ENCODE assay signal across 9 mouse cellular contexts in the genomic region with DNA sequence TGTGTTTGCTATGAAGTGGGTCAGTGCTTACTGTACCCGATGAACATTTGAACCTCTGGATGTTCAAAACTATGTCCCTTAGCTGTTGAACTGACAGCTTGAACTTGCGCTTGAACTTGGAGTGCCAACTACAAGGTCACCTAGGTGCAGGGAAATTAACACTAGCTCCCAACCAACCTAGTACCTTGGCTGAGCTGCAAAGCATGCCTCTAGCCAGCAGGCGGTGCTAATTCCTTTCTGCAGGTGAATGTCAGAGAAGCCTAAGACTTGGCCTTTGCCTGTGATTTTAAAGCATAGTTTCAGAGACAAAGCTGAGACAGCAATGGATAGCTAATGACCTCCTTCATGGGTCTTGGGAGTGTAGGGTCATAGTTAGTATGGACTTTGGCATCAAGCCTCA. TPM values are rescaled to one million over a fixed set of nuclear protein-coding genes. Genes with fewer than 3 reads are reported as not detected.
DNase-seq lines count a peak whose midpoint lies in the region; ATAC-seq lines count a peak whose summit lies in the region.
"Had no signal": no experiment of that assay in that cellular context is flagged by ENCODE, and none has a peak within 500 bp of the region (broad histone marks: within the 10 kb centered on the region; RNA-seq: fewer than 3 reads in every experiment).

No protein-coding gene starts in this region.

- H3K4me3 ChIP-seq in forebrain, embryonic 10.5 days, result no peak overlapping the region
- H3K4me3 ChIP-seq in forebrain, embryonic 12.5 days (replicated peaks), result no peak overlapping the region
- H3K4me3 ChIP-seq in embryonic facial prominence, embryonic 10.5 days, result no peak overlapping the region
- no peak overlapping the region for H3K4me3 ChIP-seq in midbrain, embryonic 14.5 days (replicated peaks; ENCODE audit: low read depth, low read length)
- H3K4me3 ChIP-seq in stomach, embryonic 16.5 days (replicated peaks; ENCODE audit: low read length), result no peak overlapping the region

- no peak overlapping the region for H3K27ac ChIP-seq in forebrain, embryonic 10.5 days
- no peak overlapping the region for H3K27ac ChIP-seq in forebrain, embryonic 12.5 days
- H3K27ac ChIP-seq in embryonic facial prominence, embryonic 10.5 days (replicated peaks), result no peak overlapping the region
- no peak overlapping the region for H3K27ac ChIP-seq in midbrain, embryonic 14.5 days (replicated peaks; ENCODE audit: low read depth, low read length)
- peak overlapping the region; percentile 91; the same call in 1 of the 2 replicates for H3K27ac ChIP-seq in stomach, embryonic 16.5 days (ENCODE audit: low read length)
- H3K27ac ChIP-seq: macrophage had no signal

- H3K4me2 ChIP-seq in forebrain, embryonic 12.5 days, result no peak overlapping the region
- no peak overlapping the region for H3K4me2 ChIP-seq in midbrain, embryonic 14.5 days (ENCODE audit: low read length)
- H3K4me2 ChIP-seq in stomach, embryonic 16.5 days (ENCODE audit: low read depth, low read length), result no peak overlapping the region

- DNase-seq in forebrain, embryonic 10.5 days (ENCODE audit: extremely low spot score, low spot score), result peak; percentile 50
- DNase-seq in R1 (ENCODE audit: low read depth, low spot score), result peak; percentile 57
- peak; percentile 44 for DNase-seq in embryonic facial prominence, embryonic 10.5 days (ENCODE audit: low spot score)
- peak; percentile 79 for DNase-seq in heart, postnatal 4 days
- DNase-seq in left cerebral cortex, postnatal 10 days (ENCODE audit: extremely low spot score in 1 of 2, low spot score in 2 of 2), result peak; percentile 46 to 57
- DNase-seq in midbrain, embryonic 14.5 days, result peak; percentile 77

- H3K36me3 ChIP-seq in forebrain, embryonic 10.5 days (replicated peaks), result peaks cover 63% of the 10 kb centered on the region
- H3K36me3 ChIP-seq in forebrain, embryonic 12.5 days (replicated peaks), result peaks cover 50% of the 10 kb centered on the region
- peaks cover 65% of the 10 kb centered on the region for H3K36me3 ChIP-seq in embryonic facial prominence, embryonic 10.5 days (replicated peaks)
- peaks cover 49% of the 10 kb centered on the region for H3K36me3 ChIP-seq in midbrain, embryonic 14.5 days (ENCODE audit: control insufficient read depth, insufficient read depth, low read length)
- H3K36me3 ChIP-seq in stomach, embryonic 16.5 days (ENCODE audit: control insufficient read depth, insufficient read depth, low read length), result peaks cover 7% of the 10 kb centered on the region; the same call in 1 of the 2 replicates

- 61% methylated on average over 3 of the region's 3 CpGs for WGBS in forebrain, embryonic 10.5 days
- WGBS in forebrain, embryonic 12.5 days, result 59% methylated on average over 3 of the region's 3 CpGs
- WGBS in embryonic facial prominence, embryonic 10.5 days, result 60% methylated on average over 3 of the region's 3 CpGs
- 52% methylated on average over 3 of the region's 3 CpGs for WGBS in midbrain, embryonic 14.5 days
- WGBS in stomach, embryonic 16.5 days, result 53% methylated on average over 3 of the region's 3 CpGs

- no peaks in the 10 kb centered on the region for H3K9me3 ChIP-seq in forebrain, embryonic 10.5 days
- H3K9me3 ChIP-seq in forebrain, embryonic 12.5 days, result no peaks in the 10 kb centered on the region
- H3K9me3 ChIP-seq in embryonic facial prominence, embryonic 10.5 days, result no peaks in the 10 kb centered on the region
- H3K9me3 ChIP-seq in midbrain, embryonic 14.5 days (ENCODE audit: control insufficient read depth, low read length), result no peaks in the 10 kb centered on the region
- no peaks in the 10 kb centered on the region for H3K9me3 ChIP-seq in stomach, embryonic 16.5 days (replicated peaks; ENCODE audit: control insufficient read depth, low read length)

- ATAC-seq in forebrain, embryonic 12.5 days (ENCODE audit: low FRiP score), result no peak
- no peak for ATAC-seq in midbrain, embryonic 14.5 days (ENCODE audit: low FRiP score, low TSS enrichment)
- ATAC-seq in stomach, embryonic 16.5 days (ENCODE audit: insufficient read depth, low FRiP score), result no peak

- intact Hi-C loops in left cerebral cortex, postnatal 10 days (cut with DNase I), result no loop called here

- no peak overlapping the region for H3K9ac ChIP-seq in forebrain, embryonic 12.5 days
- H3K9ac ChIP-seq in midbrain, embryonic 14.5 days (replicated peaks; ENCODE audit: low read length), result no peak overlapping the region
- H3K9ac ChIP-seq in stomach, embryonic 16.5 days (ENCODE audit: low read length), result no peak overlapping the region

- no peaks in the 10 kb centered on the region for H3K27me3 ChIP-seq in forebrain, embryonic 10.5 days (ENCODE audit: poor library complexity, severe bottlenecking)
- no peaks in the 10 kb centered on the region for H3K27me3 ChIP-seq in forebrain, embryonic 12.5 days
- H3K27me3 ChIP-seq in embryonic facial prominence, embryonic 10.5 days (replicated peaks; ENCODE audit: low read depth, poor library complexity, severe bottlenecking), result no peaks in the 10 kb centered on the region
- H3K27me3 ChIP-seq in midbrain, embryonic 14.5 days (ENCODE audit: control insufficient read depth, insufficient read depth, low read length), result no peaks in the 10 kb centered on the region
- no peaks in the 10 kb centered on the region for H3K27me3 ChIP-seq in stomach, embryonic 16.5 days (ENCODE audit: control insufficient read depth, insufficient read depth, low read length)

- H3K4me1 ChIP-seq in forebrain, embryonic 10.5 days, result no peaks in the 10 kb centered on the region
- H3K4me1 ChIP-seq in forebrain, embryonic 12.5 days, result no peaks in the 10 kb centered on the region
- H3K4me1 ChIP-seq in embryonic facial prominence, embryonic 10.5 days, result no peaks in the 10 kb centered on the region; the same call in 1 of the 2 replicates
- H3K4me1 ChIP-seq in midbrain, embryonic 14.5 days (ENCODE audit: control insufficient read depth, insufficient read depth, low read length), result no peaks in the 10 kb centered on the region
- H3K4me1 ChIP-seq in stomach, embryonic 16.5 days (ENCODE audit: control insufficient read depth, insufficient read depth, low read length), result peaks cover 26% of the 10 kb centered on the region

RNA-seq across cellular contexts. Expression of gene Zp1, which starts 12.5 kb away (rescaled TPM):
- polyA plus RNA-seq in forebrain, embryonic 10.5 days (2016; fragmentation: Nextera tagmentation; extraction: Ambion mirVana), result not detected in 2 replicates
- polyA plus RNA-seq in forebrain, embryonic 12.5 days (2016; fragmentation: Nextera tagmentation; extraction: Ambion mirVana), result not detected in 2 replicates
- not detected in 2 replicates for polyA plus RNA-seq in embryonic facial prominence, embryonic 10.5 days (2016; fragmentation: Nextera tagmentation; extraction: Ambion mirVana)
- not detected for total RNA-seq in heart, postnatal 4 days (2021)
- not detected for total RNA-seq in left cerebral cortex, postnatal 10 days (2021)
- polyA plus RNA-seq in midbrain, embryonic 14.5 days (2014; fragmentation: Nextera tagmentation; extraction: Ambion mirVana), result 0.33 and 0.38 TPM in 2 replicates
- not detected in 2 replicates for polyA plus RNA-seq in stomach, embryonic 16.5 days (2015; fragmentation: Nextera tagmentation; extraction: Ambion mirVana)
- polyA plus RNA-seq: macrophage had no signal

RNA-seq across cellular contexts. Expression of gene Prpf19, which starts 12.9 kb away (rescaled TPM):
- polyA plus RNA-seq in forebrain, embryonic 10.5 days (2016; fragmentation: Nextera tagmentation; extraction: Ambion mirVana), result 43.8 and 47.1 TPM in 2 replicates
- polyA plus RNA-seq in forebrain, embryonic 12.5 days (2016; fragmentation: Nextera tagmentation; extraction: Ambion mirVana), result 43.3 and 49.6 TPM in 2 replicates
- 38.9 and 42.0 TPM in 2 replicates for polyA plus RNA-seq in embryonic facial prominence, embryonic 10.5 days (2016; fragmentation: Nextera tagmentation; extraction: Ambion mirVana)
- 100 to 1,000 TPM; 214 to 232 TPM for total RNA-seq in heart, postnatal 4 days (2021)
- 100 to 1,000 TPM; 198 to 199 TPM for total RNA-seq in left cerebral cortex, postnatal 10 days (2021)
- 39.2 and 69.0 TPM in 2 replicates for polyA plus RNA-seq in midbrain, embryonic 14.5 days (2014; fragmentation: Nextera tagmentation; extraction: Ambion mirVana)
- polyA plus RNA-seq in stomach, embryonic 16.5 days (2015; fragmentation: Nextera tagmentation; extraction: Ambion mirVana), result 36.8 and 40.6 TPM in 2 replicates

RNA-seq across cellular contexts. Expression of gene Tmem109, which starts 26.1 kb away (rescaled TPM):
- 51.4 and 53.8 TPM in 2 replicates for polyA plus RNA-seq in forebrain, embryonic 10.5 days (2016; fragmentation: Nextera tagmentation; extraction: Ambion mirVana)
- polyA plus RNA-seq in forebrain, embryonic 12.5 days (2016; fragmentation: Nextera tagmentation; extraction: Ambion mirVana), result 35.6 and 36.6 TPM in 2 replicates
- polyA plus RNA-seq in embryonic facial prominence, embryonic 10.5 days (2016; fragmentation: Nextera tagmentation; extraction: Ambion mirVana), result 60.8 and 63.7 TPM in 2 replicates
- 100 to 1,000 TPM; 100 to 104 TPM for total RNA-seq in heart, postnatal 4 days (2021)
- total RNA-seq in left cerebral cortex, postnatal 10 days (2021), result 10 to 100 TPM; 38.3 to 43.9 TPM
- polyA plus RNA-seq in midbrain, embryonic 14.5 days (2014; fragmentation: Nextera tagmentation; extraction: Ambion mirVana), result 35.8 and 41.2 TPM in 2 replicates
- 147 and 169 TPM in 2 replicates for polyA plus RNA-seq in stomach, embryonic 16.5 days (2015; fragmentation: Nextera tagmentation; extraction: Ambion mirVana)

RNA-seq across cellular contexts. Expression of gene Ptgdr2, which starts 29.1 kb away (rescaled TPM):
- 0.06 and 0.09 TPM in 2 replicates for polyA plus RNA-seq in forebrain, embryonic 10.5 days (2016; fragmentation: Nextera tagmentation; extraction: Ambion mirVana)
- 0.08 TPM in 1 of 2 replicates, not detected in the other for polyA plus RNA-seq in forebrain, embryonic 12.5 days (2016; fragmentation: Nextera tagmentation; extraction: Ambion mirVana)
- 0.09 TPM in 1 of 2 replicates, not detected in the other for polyA plus RNA-seq in embryonic facial prominence, embryonic 10.5 days (2016; fragmentation: Nextera tagmentation; extraction: Ambion mirVana)
- under 1 TPM; 0.09 to 0.12 TPM for total RNA-seq in heart, postnatal 4 days (2021)
- under 1 TPM; 0.21 to 0.34 TPM for total RNA-seq in left cerebral cortex, postnatal 10 days (2021)
- 0.16 and 0.18 TPM in 2 replicates for polyA plus RNA-seq in midbrain, embryonic 14.5 days (2014; fragmentation: Nextera tagmentation; extraction: Ambion mirVana)
- polyA plus RNA-seq in stomach, embryonic 16.5 days (2015; fragmentation: Nextera tagmentation; extraction: Ambion mirVana), result not detected in 2 replicates
- polyA plus RNA-seq: macrophage had no signal

RNA-seq across cellular contexts. Expression of gene Tmem132a, which starts 38.2 kb away (rescaled TPM):
- polyA plus RNA-seq in forebrain, embryonic 10.5 days (2016; fragmentation: Nextera tagmentation; extraction: Ambion mirVana), result 110 and 115 TPM in 2 replicates
- polyA plus RNA-seq in forebrain, embryonic 12.5 days (2016; fragmentation: Nextera tagmentation; extraction: Ambion mirVana), result 115 and 126 TPM in 2 replicates
- polyA plus RNA-seq in embryonic facial prominence, embryonic 10.5 days (2016; fragmentation: Nextera tagmentation; extraction: Ambion mirVana), result 139 and 142 TPM in 2 replicates
- total RNA-seq in heart, postnatal 4 days (2021), result 10 to 100 TPM; 52.4 to 53.4 TPM
- 100 to 1,000 TPM; 272 to 282 TPM for total RNA-seq in left cerebral cortex, postnatal 10 days (2021)
- polyA plus RNA-seq in midbrain, embryonic 14.5 days (2014; fragmentation: Nextera tagmentation; extraction: Ambion mirVana), result 183 and 191 TPM in 2 replicates
- 66.3 and 70.6 TPM in 2 replicates for polyA plus RNA-seq in stomach, embryonic 16.5 days (2015; fragmentation: Nextera tagmentation; extraction: Ambion mirVana)
